Mouse (Mus musculus) right cerebral cortex, postnatal 14 days (tissue): ENCODE measurements around the gene Tdrd1.
"Not testable (repeated sequence)": the region's sequence is repeated elsewhere in the genome, so short reads cannot be mapped to it uniquely, and the experiment has no call there.

Experiments
- DNase-seq: peaks from one replicate; pipeline ENCODE4 v3.0.0; 2022

The Tdrd1 gene

GRCm38 (mm10) chr19:56826047-56826631 is at the start of gene Tdrd1:
Tdrd1 (plus strand) TSS chr19:56826209.
- peak; percentile 30 for DNase-seq

- peak; percentile 45 for DNase-seq
Observed at GRCm38 (mm10) chr19:56776719-56777382, 49.2 kb upstream of the Tdrd1 start.

GRCm38 (mm10) chr19:56778532-56778931 is 47.5 kb upstream of the Tdrd1 start:
- not testable (repeated sequence) for DNase-seq

GRCm38 (mm10) chr19:56787911-56788310 is 38.1 kb upstream of the Tdrd1 start:
- no peak for DNase-seq

GRCm38 (mm10) chr19:56788952-56789351 is 37.1 kb upstream of the Tdrd1 start:
- DNase-seq = no peak

GRCm38 (mm10) chr19:56797376-56797775 is 28.6 kb upstream of the Tdrd1 start:
- no peak for DNase-seq

GRCm38 (mm10) chr19:56800226-56800625 is 25.8 kb upstream of the Tdrd1 start:
- DNase-seq = no peak

- DNase-seq = no peak
Observed at GRCm38 (mm10) chr19:56800930-56801655, 24.9 kb upstream of the Tdrd1 start.

GRCm38 (mm10) chr19:56801656-56802351 is 24.2 kb upstream of the Tdrd1 start:
- DNase-seq = no peak

GRCm38 (mm10) chr19:56802352-56802746 is 23.7 kb upstream of the Tdrd1 start:
- no peak for DNase-seq

- no peak for DNase-seq
Observed at GRCm38 (mm10) chr19:56805366-56805765, 20.6 kb upstream of the Tdrd1 start.

GRCm38 (mm10) chr19:56807122-56807521 is 18.9 kb upstream of the Tdrd1 start:
- DNase-seq = no peak

- no peak for DNase-seq
Observed at GRCm38 (mm10) chr19:56808771-56809170, 17.2 kb upstream of the Tdrd1 start.

- DNase-seq = no peak
Observed at GRCm38 (mm10) chr19:56810641-56811146, 15.3 kb upstream of the Tdrd1 start.

GRCm38 (mm10) chr19:56811590-56811989 is 14.4 kb upstream of the Tdrd1 start:
- peak; percentile 39 for DNase-seq

- no peak for DNase-seq
Observed at GRCm38 (mm10) chr19:56813360-56813759, 12.6 kb upstream of the Tdrd1 start.

GRCm38 (mm10) chr19:56817851-56818526 is 8.0 kb upstream of the Tdrd1 start:
- peak; percentile 56 for DNase-seq

- DNase-seq = no peak
Observed at GRCm38 (mm10) chr19:56821040-56821797, 4.8 kb upstream of the Tdrd1 start.

- DNase-seq = peak; percentile 98
Observed at GRCm38 (mm10) chr19:56821798-56822447, 4.1 kb upstream of the Tdrd1 start, which contains the start of gene Ccdc186. Ccdc186 (minus strand) TSS chr19:56822190.

- DNase-seq = no peak
Observed at GRCm38 (mm10) chr19:56822448-56822836, 3.6 kb upstream of the Tdrd1 start.

- DNase-seq = no peak
Observed at GRCm38 (mm10) chr19:56828305-56828704, 2.3 kb downstream of the Tdrd1 start.
